Mouse (Mus musculus) embryonic facial prominence, embryonic 14.5 days (tissue): Measurements from ENCODE around the gene Arhgap22. TPM values are rescaled to one million over a fixed set of nuclear protein-coding genes. Genes with fewer than 3 reads are reported as not detected.

Experiments used
- ATAC-seq: fragments of 200-750 bp; cut with Nextera tagmentation; 2 replicates; pipeline ENCODE4 v1.8.0; 2017; ENCODE audit warnings: low read depth, moderate number of reproducible peaks, moderate TSS enrichment
- DNase-seq: peaks from one replicate; pipeline ENCODE4 v3.0.0-alpha.2; 2015; ENCODE audit warnings: low spot score
- H3K27ac ChIP-seq: fragments of 300-500 bp; sonication (generic); replicated peaks from 2 replicates; pipeline ENCODE4 v1.5.1; 2014; ENCODE audit warnings: low read depth, mild to moderate bottlenecking, low read length, moderate library complexity
- H3K27me3 ChIP-seq: fragments of 300-500 bp; sonication (generic); replicated peaks from 2 replicates; pipeline ENCODE4 v1.6.1; 2014; ENCODE audit warnings: low read length; ENCODE audit not compliant: control insufficient read depth, insufficient read depth
- H3K36me3 ChIP-seq: fragments of 300-500 bp; sonication (generic); 2 replicates; pipeline ENCODE4 v1.6.1; 2014; ENCODE audit warnings: low read length, mixed read lengths; ENCODE audit not compliant: control insufficient read depth, insufficient read depth
- H3K4me1 ChIP-seq: fragments of 300-500 bp; sonication (generic); 2 replicates; pipeline ENCODE4 v1.6.1; 2014; ENCODE audit warnings: antibody characterized with exemption, low read length; ENCODE audit not compliant: control insufficient read depth, insufficient read depth
- H3K4me2 ChIP-seq: fragments of 300-500 bp; sonication (generic); 2 replicates; pipeline ENCODE4 v1.6.1; 2014; ENCODE audit warnings: low read depth, mild to moderate bottlenecking, low read length, moderate library complexity, mixed read lengths
- H3K4me3 ChIP-seq: fragments of 300-500 bp; sonication (generic); 2 replicates; pipeline ENCODE4 v1.5.1; 2014; ENCODE audit warnings: low read depth, mild to moderate bottlenecking, low read length
- H3K9ac ChIP-seq: fragments of 300-500 bp; sonication (generic); 2 replicates; pipeline ENCODE4 v1.6.1; 2014; ENCODE audit warnings: low read depth, mild to moderate bottlenecking, low read length, moderate library complexity, mixed read lengths
- H3K9me3 ChIP-seq: fragments of 300-500 bp; sonication (generic); 2 replicates; pipeline ENCODE4 v1.6.1; 2016; ENCODE audit warnings: low read length; ENCODE audit not compliant: control insufficient read depth
- WGBS: fragments of 180-500 bp; shearing (Covaris S2); extraction: QIAGEN DNeasy Blood & Tissue Kit; methylation state at CpG from one replicate; pipeline ENCODE4 v1.1.7; 2014; 5-methylcytosine and 5-hydroxymethylcytosine counted together
- polyA plus RNA-seq: library from polyadenylated mRNA; unstranded; fragments of >200 nt; fragmentation: Nextera tagmentation; extraction: Ambion mirVana; gene quantifications from 2 replicates; pipeline ENCODE4 v1.2.1, GENCODE M21; 2014

Arhgap22 gene
- polyA plus RNA-seq, 1 experiment from 2014 or later = 2.9 TPM

GRCm38 (mm10) chr14:33247623-33248022 is 33.8 kb downstream of the Arhgap22 start:
- ATAC-seq (peak; percentile 41; the same call in 1 of the 2 replicates), DNase-seq (peak; percentile 60)
- H3K27me3 ChIP-seq = peaks cover 19% of the 10 kb centered on the region
- H3K4me3 ChIP-seq = no peak overlapping the region
- H3K9me3 ChIP-seq = no peaks in the 10 kb centered on the region
- no peaks in the 10 kb centered on the region for H3K36me3 ChIP-seq
- no peak overlapping the region for H3K4me2 ChIP-seq
- H3K27ac ChIP-seq = 0 out of 2 replicates have a peak overlapping the region, but pooled peaks have one; percentile 4
- WGBS = 5% methylated on average over 10 of the region's 11 CpGs
- peaks cover 12% of the 10 kb centered on the region for H3K4me1 ChIP-seq
- H3K9ac ChIP-seq = 0 out of 2 replicates have a peak overlapping the region, but pooled peaks have one; percentile 19

- 85% methylated on average over 5 of the region's 5 CpGs for WGBS
Measured at GRCm38 (mm10) chr14:33248741-33249140, 34.9 kb downstream of the Arhgap22 start.

GRCm38 (mm10) chr14:33250215-33250939 is 36.6 kb downstream of the Arhgap22 start:
- H3K9ac ChIP-seq = peak overlapping the region; percentile 14; the same call in 1 of the 2 replicates
- under 1% methylated on average over 29 of the region's 30 CpGs for WGBS

More at GRCm38 (mm10) chr14:33248741-33249140, 34.9 kb downstream of the Arhgap22 start:
- H3K4me3 ChIP-seq = no peak overlapping the region
- H3K27me3 ChIP-seq = peaks cover 19% of the 10 kb centered on the region
- ATAC-seq (no peak), DNase-seq (no peak)
- no peaks in the 10 kb centered on the region for H3K36me3 ChIP-seq
- H3K27ac ChIP-seq = no peak overlapping the region
- peaks cover 12% of the 10 kb centered on the region for H3K4me1 ChIP-seq
- no peak overlapping the region for H3K9ac ChIP-seq
- no peak overlapping the region for H3K4me2 ChIP-seq
- no peaks in the 10 kb centered on the region for H3K9me3 ChIP-seq

GRCm38 (mm10) chr14:33250956-33251745 is 37.3 kb downstream of the Arhgap22 start:
- 6% methylated on average over 13 of the region's 13 CpGs for WGBS
- Histone ChIP-seq H3K9ac (no peak overlapping the region), H3K36me3 (no peaks in the 10 kb centered on the region), H3K27ac (no peak overlapping the region), H3K27me3 (peaks cover 19% of the 10 kb centered on the region), H3K4me3 (peak overlapping the region; percentile 27), H3K9me3 (no peaks in the 10 kb centered on the region), H3K4me2 (peak overlapping the region; percentile 55), H3K4me1 (peaks cover 12% of the 10 kb centered on the region)
- DNase-seq (no peak), ATAC-seq (no peak)

More at GRCm38 (mm10) chr14:33250215-33250939, 36.6 kb downstream of the Arhgap22 start:
- peaks cover 19% of the 10 kb centered on the region for H3K27me3 ChIP-seq
- H3K36me3 ChIP-seq = no peaks in the 10 kb centered on the region
- DNase-seq (peak; percentile 31), ATAC-seq (peak; percentile 44; the same call in 1 of the 2 replicates)
- no peaks in the 10 kb centered on the region for H3K9me3 ChIP-seq
- H3K27ac ChIP-seq = no peak overlapping the region
- H3K4me1 ChIP-seq = peaks cover 12% of the 10 kb centered on the region
- H3K4me3 ChIP-seq = peak overlapping the region; percentile 27
- H3K4me2 ChIP-seq = peak overlapping the region; percentile 55

GRCm38 (mm10) chr14:33258256-33258655 is 44.4 kb downstream of the Arhgap22 start:
- WGBS = 79% methylated on average over 5 of the region's 5 CpGs
- no peak overlapping the region for H3K27ac ChIP-seq

GRCm38 (mm10) chr14:33260131-33260530 is 46.3 kb downstream of the Arhgap22 start:
- no peak for DNase-seq
- H3K9me3 ChIP-seq = no peaks in the 10 kb centered on the region
- H3K4me2 ChIP-seq = no peak overlapping the region
- no peak for ATAC-seq
- no peaks in the 10 kb centered on the region for H3K27me3 ChIP-seq
- H3K4me3 ChIP-seq = no peak overlapping the region
- no peaks in the 10 kb centered on the region for H3K36me3 ChIP-seq
- 72% methylated on average over 6 of the region's 6 CpGs for WGBS
- no peak overlapping the region for H3K9ac ChIP-seq
- H3K4me1 ChIP-seq = no peaks in the 10 kb centered on the region
- H3K27ac ChIP-seq = no peak overlapping the region

More at GRCm38 (mm10) chr14:33258256-33258655, 44.4 kb downstream of the Arhgap22 start:
- Histone ChIP-seq H3K4me2 (no peak overlapping the region), H3K27me3 (no peaks in the 10 kb centered on the region), H3K36me3 (no peaks in the 10 kb centered on the region), H3K9me3 (no peaks in the 10 kb centered on the region), H3K9ac (no peak overlapping the region), H3K4me3 (no peak overlapping the region), H3K4me1 (no peaks in the 10 kb centered on the region)
- ATAC-seq (no peak), DNase-seq (no peak)

GRCm38 (mm10) chr14:33264795-33265194 is 51.0 kb downstream of the Arhgap22 start:
- ATAC-seq (no peak), DNase-seq (no peak)
- WGBS = 86% methylated on average over 13 of the region's 13 CpGs
- no peak overlapping the region for H3K27ac ChIP-seq
- no peak overlapping the region for H3K4me3 ChIP-seq
- H3K4me2 ChIP-seq = no peak overlapping the region
- no peaks in the 10 kb centered on the region for H3K36me3 ChIP-seq
- H3K4me1 ChIP-seq = no peaks in the 10 kb centered on the region
- H3K9me3 ChIP-seq = peaks cover 12% of the 10 kb centered on the region
- no peak overlapping the region for H3K9ac ChIP-seq
- H3K27me3 ChIP-seq = no peaks in the 10 kb centered on the region

- 75% methylated on average over 2 of the region's 2 CpGs for WGBS
- H3K36me3 ChIP-seq = no peaks in the 10 kb centered on the region
- no peak overlapping the region for H3K4me3 ChIP-seq
- no peak overlapping the region for H3K27ac ChIP-seq
- no peaks in the 10 kb centered on the region for H3K4me1 ChIP-seq
- H3K9ac ChIP-seq = no peak overlapping the region
- no peak for DNase-seq
- H3K27me3 ChIP-seq = no peaks in the 10 kb centered on the region
- H3K4me2 ChIP-seq = no peak overlapping the region
- H3K9me3 ChIP-seq = no peaks in the 10 kb centered on the region
- no peak for ATAC-seq
Measured at GRCm38 (mm10) chr14:33276240-33276639, 62.4 kb downstream of the Arhgap22 start.
